Mouse (Mus musculus): ENCODE measurements around the gene Lrig1.

The Lrig1 gene

DNA sequence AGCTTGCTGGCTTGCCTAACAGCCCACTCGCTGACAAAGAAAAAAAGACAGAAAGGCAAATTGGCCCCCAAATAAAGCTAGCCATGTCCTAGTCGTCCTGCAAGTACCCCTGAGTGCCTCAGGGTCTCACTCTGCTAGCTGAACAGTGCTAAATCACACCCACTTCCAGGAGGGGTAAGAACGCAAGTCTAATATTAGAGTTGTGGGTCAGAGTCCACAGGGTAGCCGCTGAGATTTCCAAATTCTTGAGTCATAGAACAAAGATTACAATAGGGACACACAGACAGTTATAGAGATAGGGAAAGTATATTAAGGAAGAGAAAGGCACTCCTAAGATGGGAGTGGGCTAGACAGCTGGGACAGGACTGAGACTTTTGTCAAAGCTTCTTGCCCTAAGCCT, 51.5 kb downstream of the Lrig1 start:
- DNase-seq (ENCODE audit: low read depth, low spot score) = no peak

- DNase-seq (ENCODE audit: low read depth, low spot score) = peak; percentile 97
Observed at GRCm38 (mm10) chr6:94647574-94648430, 52.2 kb downstream of the Lrig1 start.

DNA sequence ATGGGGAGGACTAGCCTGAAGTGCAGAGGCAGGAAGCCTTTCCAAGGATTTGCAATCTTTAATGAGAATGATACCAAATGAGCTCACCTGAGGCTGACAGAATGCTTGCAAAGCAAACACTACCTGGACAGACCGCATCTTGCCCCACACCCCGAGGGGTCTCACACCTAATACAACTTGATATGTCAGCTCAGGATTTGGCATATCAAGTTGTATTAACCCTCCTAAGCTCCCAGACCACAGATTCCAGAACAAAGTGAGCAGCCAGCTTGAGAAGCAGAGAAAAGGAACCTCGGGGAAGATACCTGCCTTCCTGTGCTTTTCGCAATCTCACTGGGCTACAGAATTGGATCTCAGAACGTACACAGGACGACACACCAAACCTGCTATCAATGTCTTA, 53.1 kb downstream of the Lrig1 start:
- DNase-seq (ENCODE audit: low read depth, low spot score) = no peak

DNA sequence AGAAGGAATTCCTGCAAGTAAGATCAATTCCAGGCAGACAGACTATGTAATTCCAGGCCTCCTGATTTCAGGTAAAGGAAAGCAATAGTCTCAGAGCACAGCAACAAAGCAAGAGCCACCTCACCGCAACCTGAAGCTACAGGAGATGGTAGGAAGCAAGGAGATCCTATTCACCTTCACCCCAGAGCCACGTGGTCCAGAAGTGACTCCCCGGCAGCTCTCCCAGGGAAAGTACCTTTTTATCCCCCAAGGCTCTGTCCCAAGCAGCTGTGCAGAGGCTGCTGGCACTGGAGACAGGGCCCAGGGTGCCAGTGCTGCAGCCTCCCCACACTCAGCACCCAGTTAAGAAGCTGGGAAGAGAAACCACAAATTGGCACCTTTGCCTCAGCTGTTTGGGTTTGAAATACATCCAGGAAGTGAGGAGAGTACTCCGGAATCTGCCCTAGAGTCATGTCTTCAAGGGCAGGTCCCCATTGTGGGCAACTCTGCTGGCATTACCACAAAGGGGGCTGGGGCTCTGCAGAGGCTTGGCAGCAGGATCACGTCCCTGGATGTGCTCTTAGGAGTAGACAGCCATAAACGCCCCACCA, 53.6 kb downstream of the Lrig1 start:
- no peak for DNase-seq (ENCODE audit: low read depth, low spot score)

- no peak for DNase-seq (ENCODE audit: low read depth, low spot score)
Observed at GRCm38 (mm10) chr6:94645723-94646122, 54.2 kb downstream of the Lrig1 start.

DNA sequence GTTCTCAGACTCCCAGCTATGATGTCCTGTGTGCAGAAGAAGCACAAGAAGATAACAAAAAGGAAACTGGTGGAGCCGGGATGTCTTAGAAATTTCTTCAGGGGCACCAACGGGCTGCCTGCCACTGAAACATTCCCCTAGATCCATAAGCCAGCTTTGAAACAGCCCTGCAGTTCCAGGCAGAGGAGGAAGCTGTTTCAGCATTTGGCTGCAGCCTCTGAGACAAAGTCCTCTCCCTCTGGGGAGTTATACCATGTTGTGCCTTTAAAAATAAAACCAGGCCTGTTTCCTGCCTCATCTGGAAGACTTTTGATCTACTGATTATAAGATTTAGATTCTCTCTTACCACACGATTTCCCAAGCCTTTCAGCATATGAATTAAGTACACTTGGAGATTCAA, 55.3 kb downstream of the Lrig1 start:
- DNase-seq (ENCODE audit: low read depth, low spot score) = no peak

GRCm38 (mm10) chr6:94643989-94644388, 56.0 kb downstream of the Lrig1 start:
- no peak for DNase-seq (ENCODE audit: low read depth, low spot score)

GRCm38 (mm10) chr6:94642048-94642447, 57.9 kb downstream of the Lrig1 start:
- no peak for DNase-seq (ENCODE audit: low read depth, low spot score)

- DNase-seq (ENCODE audit: low read depth, low spot score) = no peak
Observed at GRCm38 (mm10) chr6:94640297-94640696, 59.7 kb downstream of the Lrig1 start.

DNA sequence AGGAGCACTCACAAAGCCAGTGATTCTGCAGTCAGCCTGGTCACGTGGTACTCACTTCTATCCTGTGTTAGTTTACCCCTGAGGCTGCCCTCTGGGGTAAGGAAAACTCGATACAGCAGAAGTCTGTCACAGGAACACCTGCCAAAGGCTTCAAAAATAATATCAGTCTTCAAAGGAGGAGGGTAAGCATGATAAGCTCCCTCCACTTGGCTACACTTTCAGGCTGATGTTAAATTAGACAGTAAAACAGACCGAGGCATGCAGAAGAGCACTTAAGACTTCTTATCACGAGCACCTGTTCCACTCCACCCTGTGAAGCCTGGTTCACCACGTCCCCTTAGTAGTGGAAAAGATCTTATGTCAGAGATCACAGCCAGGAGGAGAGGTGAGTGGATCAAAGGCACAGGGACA, 62.9 kb downstream of the Lrig1 start:
- no peak for DNase-seq (ENCODE audit: low read depth, low spot score)

DNA sequence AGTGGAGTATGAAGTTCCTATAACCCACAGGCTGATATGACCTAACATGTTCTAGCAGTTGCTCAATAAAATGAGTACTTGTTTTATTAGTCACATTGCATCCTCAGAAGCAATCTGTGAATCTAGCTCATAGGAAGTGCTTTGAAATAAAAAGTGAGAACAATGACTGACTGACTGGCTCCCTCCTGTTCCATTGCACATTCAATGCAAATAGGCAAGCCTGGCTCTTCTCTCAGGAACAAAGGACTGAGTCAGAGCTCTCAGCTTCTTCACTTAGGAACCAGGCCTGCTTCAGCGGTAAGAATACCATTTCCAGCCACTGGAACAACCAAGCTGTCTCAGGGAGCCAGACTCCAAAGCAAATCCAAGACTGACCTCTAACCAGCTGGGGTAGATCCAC, 64.6 kb downstream of the Lrig1 start:
- peak; percentile 83 for DNase-seq (ENCODE audit: low read depth, low spot score)

DNA sequence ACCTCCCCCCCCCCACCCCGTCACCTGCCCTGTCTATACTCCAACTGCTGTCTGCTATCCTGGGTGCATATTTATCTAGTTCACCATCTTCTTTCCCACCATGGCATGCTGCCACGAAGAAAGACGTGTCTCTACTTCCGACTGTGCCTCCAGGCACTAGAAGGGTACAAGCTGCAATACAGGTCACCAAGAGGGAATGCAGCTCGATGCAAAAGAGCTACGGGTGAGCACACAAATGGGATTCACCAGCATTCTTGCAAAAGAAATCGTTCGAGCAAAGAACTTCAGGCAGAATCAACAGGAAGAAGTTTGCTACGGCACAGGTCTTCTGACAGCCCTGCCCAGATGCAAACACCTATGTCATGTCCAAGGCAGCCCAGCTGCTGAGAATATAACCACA, 65.2 kb downstream of the Lrig1 start:
- DNase-seq (ENCODE audit: low read depth, low spot score) = no peak

DNA sequence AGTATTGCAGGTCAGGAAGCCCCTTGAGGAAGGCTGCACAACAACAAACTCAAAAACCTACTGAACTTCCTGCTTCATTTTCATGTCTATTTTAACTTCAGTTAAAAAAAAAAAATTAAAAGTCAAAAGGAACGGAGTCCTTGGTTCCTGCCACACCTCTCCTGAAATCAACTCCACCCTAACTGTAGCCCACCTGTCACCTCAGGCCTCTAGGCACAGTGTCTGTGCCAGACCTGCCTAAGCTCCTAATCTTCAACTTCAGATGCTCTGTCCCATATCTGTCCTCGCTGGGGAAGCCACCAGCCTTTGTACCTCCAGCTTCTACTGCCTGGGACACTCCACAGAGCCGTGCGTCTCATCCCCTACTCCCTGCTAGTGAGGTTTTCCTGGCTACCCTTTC, 65.7 kb downstream of the Lrig1 start:
- DNase-seq (ENCODE audit: low read depth, low spot score) = no peak

GRCm38 (mm10) chr6:94631779-94632082, 68.2 kb downstream of the Lrig1 start:
- no peak for DNase-seq (ENCODE audit: low read depth, low spot score)

DNA sequence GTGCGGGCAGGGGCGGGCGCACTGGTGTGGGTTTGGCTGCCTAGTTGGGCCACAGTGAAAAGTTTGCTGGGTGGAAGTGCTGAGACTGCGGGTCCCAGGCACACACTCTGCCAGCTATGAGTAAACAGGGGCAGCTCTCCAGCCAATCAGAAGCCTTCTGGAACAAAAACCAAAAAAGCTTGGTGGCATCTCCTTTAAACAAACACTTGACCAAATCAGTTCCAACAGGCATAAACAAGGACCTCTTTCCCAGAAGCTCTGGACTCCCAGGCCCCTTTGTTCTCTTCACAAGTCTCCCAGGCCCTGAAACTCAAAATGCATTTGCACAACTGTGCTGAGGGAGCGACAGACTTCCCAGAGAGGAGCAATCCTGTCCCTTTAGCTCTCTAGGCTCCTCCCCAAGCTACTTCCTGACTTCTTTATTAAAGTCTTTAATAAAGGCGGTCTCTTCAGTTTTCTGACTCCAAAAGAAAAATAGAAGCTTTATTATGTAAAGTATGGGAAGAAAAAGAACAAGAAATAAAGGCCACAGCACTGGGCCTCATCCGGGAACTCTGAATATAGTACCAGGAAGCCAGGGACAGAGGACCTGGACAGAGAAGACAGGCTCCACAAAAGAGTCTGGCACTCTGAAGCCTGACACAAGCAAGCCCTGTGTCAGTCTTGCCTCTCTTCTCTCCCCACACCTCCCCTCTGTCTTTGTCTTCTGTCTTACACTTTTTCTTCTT, 68.7 kb downstream of the Lrig1 start:
- DNase-seq (ENCODE audit: low read depth, low spot score) = peak; percentile 30

GRCm38 (mm10) chr6:94628787-94629186, 71.2 kb downstream of the Lrig1 start:
- no peak for DNase-seq (ENCODE audit: low read depth, low spot score)

DNA sequence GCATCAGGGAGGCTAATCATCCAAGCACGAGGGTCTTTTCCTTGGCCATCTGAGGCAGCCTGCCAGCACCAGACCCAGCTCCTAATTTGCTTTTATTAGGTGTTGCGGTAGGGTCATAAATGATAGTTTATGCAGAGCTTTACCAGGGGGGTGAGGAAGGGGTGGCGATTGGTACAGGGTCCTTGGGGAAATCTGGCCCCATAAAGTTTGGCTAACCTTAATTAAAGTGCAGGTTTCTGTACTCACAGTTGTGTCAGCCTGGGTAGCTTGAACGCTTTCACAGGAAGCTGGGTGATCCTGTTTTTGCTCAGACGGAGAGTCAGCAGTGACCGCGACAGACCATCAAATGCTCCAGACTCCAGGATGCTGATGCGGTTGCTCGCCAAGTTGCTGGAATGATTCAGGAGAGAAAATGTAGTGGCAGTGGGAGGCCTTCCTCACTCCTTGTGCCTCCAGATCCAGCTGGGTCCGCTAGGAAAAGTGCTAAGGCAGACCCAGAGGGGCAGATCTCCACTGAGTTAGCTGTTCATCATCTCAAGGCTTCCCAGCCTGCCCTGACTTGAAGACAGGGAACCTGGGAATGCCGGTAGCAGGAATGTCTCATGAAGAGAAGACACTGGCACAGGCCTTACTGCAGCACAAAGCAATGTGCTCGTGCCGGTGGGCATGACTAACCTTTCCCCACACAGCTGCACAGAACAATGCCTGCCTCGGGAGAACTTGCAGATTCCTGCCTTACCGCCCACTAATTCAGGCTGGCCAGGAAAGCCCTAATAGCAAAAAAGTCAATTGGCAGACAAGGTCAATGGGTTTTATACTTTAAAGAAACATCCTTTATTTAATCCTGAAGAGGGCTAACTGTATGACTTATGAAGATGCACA, 72.0 kb downstream of the Lrig1 start:
- no peak for DNase-seq (ENCODE audit: low read depth, low spot score)

DNA sequence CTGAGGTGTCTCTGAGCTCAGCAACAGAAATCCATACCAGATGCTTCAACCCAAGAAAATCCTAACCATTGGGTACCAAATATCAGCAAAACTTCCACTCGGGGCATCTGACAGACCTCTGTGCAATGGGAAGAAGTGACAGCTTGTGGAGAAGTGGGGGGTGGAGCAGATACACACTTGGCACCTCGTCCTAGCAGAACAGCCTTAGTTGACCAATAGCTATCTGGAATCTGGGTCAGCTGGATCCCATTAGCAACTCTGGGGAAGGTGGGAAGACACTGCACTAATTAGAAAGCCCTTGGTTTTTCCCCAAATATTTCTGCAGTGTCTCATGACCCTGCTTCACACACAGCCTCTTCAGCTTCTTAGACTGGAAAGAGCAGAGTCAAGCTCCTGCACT, 73.2 kb downstream of the Lrig1 start:
- DNase-seq (ENCODE audit: low read depth, low spot score) = no peak

DNA sequence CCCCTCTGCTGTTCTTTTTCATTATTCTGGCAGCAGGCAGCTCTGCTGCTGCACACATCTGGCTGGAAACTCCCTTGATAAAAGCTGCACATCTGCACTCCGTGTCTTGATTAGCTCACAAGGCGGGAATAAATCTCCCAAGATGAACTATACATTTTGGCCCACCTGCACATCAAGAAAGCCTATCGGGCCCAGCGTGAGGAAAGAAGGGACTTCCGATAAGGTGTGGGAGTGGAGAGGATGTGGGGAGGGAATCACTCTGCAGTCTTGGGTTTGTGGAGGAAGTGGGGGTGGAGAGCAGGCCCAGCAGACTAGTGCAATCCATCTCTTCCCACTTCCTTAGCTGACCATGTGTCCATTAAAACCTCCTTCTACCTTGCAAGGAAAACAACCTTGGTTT, 74.1 kb downstream of the Lrig1 start:
- DNase-seq (ENCODE audit: low read depth, low spot score) = no peak

- no peak for DNase-seq (ENCODE audit: low read depth, low spot score)
Observed at GRCm38 (mm10) chr6:94624543-94624942, 75.4 kb downstream of the Lrig1 start.

DNA sequence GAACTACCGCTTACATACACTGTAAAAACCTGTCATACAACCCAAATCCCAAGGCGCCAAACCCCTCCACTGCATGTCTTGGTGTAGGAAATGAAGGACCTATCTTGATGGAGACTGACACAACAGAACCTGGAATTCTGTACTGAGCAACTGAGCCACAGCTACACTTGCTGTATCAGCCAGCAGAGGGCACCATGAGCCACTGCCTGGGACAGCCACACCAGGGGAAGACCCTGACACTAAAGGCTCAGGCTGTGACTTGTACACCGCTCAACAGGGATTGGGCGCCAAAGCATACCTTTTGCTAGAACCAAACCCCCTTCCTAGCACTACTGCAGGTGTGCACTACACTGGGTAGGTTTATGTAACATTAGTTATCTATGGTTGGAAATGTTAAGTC, 77.0 kb downstream of the Lrig1 start:
- DNase-seq (ENCODE audit: low read depth, low spot score) = peak; percentile 70

GRCm38 (mm10) chr6:94620801-94621301, 79.1 kb downstream of the Lrig1 start:
- DNase-seq (ENCODE audit: low read depth, low spot score) = no peak

Measured in R1 (cell line).